Mouse (Mus musculus) 416B (cell line): ENCODE data around the gene Gm36210.

Source experiments
- DNase-seq: peaks from one replicate; pipeline ENCODE4 v3.0.0; 2011; ENCODE audit warnings: low read depth

Gene Gm36210

GRCm38 (mm10) chr7:4906466-4906950, at the start of gene Gm36210:
TSS of gene Gm36210 (minus strand) at chr7:4906516.
- DNase-seq, result no peak

GRCm38 (mm10) chr7:4953815-4954445, 47.6 kb upstream of the Gm36210 start:
- DNase-seq, result no peak

- peak; percentile 39 for DNase-seq
Observed at GRCm38 (mm10) chr7:4950561-4951342, 44.4 kb upstream of the Gm36210 start.

- DNase-seq, result peak; percentile 65
Observed at GRCm38 (mm10) chr7:4948386-4948785, 42.1 kb upstream of the Gm36210 start.

GRCm38 (mm10) chr7:4947855-4948254, 41.5 kb upstream of the Gm36210 start:
- no peak for DNase-seq

- peak; percentile 95 for DNase-seq
Observed at GRCm38 (mm10) chr7:4943223-4943815, 37.0 kb upstream of the Gm36210 start.

- no peak for DNase-seq
Observed at GRCm38 (mm10) chr7:4942673-4943072, 36.4 kb upstream of the Gm36210 start.

GRCm38 (mm10) chr7:4940068-4940479, 33.8 kb upstream of the Gm36210 start:
- DNase-seq, result peak; percentile 84

- DNase-seq, result peak; percentile 77
Observed at GRCm38 (mm10) chr7:4938456-4938855, 32.1 kb upstream of the Gm36210 start.

- no peak for DNase-seq
Observed at GRCm38 (mm10) chr7:4937392-4937791, 31.1 kb upstream of the Gm36210 start.

GRCm38 (mm10) chr7:4936832-4937231, 30.5 kb upstream of the Gm36210 start:
- DNase-seq, result no peak

GRCm38 (mm10) chr7:4934160-4934914, 28.0 kb upstream of the Gm36210 start:
- peak; percentile 35 for DNase-seq

- DNase-seq, result no peak
Observed at GRCm38 (mm10) chr7:4933103-4933502, 26.8 kb upstream of the Gm36210 start.

GRCm38 (mm10) chr7:4928323-4928722, 22.0 kb upstream of the Gm36210 start:
- no peak for DNase-seq

- no peak for DNase-seq
Observed at GRCm38 (mm10) chr7:4927711-4928110, 21.4 kb upstream of the Gm36210 start.

GRCm38 (mm10) chr7:4926849-4927248, 20.5 kb upstream of the Gm36210 start:
- no peak for DNase-seq

- no peak for DNase-seq
Observed at GRCm38 (mm10) chr7:4925441-4926381, 19.4 kb upstream of the Gm36210 start, which contains the start of gene Ssc5d. TSS of gene Ssc5d (plus strand) at chr7:4925785.

GRCm38 (mm10) chr7:4924891-4925301, 18.6 kb upstream of the Gm36210 start:
- peak; percentile 64 for DNase-seq

GRCm38 (mm10) chr7:4924483-4924882, 18.2 kb upstream of the Gm36210 start:
- peak; percentile 27 for DNase-seq

GRCm38 (mm10) chr7:4923586-4924364, 17.5 kb upstream of the Gm36210 start:
- DNase-seq, result no peak
